Mouse (Mus musculus): Measurements from ENCODE around the gene Gm42742. TPM values are rescaled to one million over a fixed set of nuclear protein-coding genes. Genes with fewer than 3 reads are reported as not detected.
A peak's percentile ranks its signal among the peaks of the same experiment; 100 is the strongest.

Gm42742 gene
- total RNA-seq, 2 experiments from 2014 or later = 19.4 to 21.7 TPM

DNA sequence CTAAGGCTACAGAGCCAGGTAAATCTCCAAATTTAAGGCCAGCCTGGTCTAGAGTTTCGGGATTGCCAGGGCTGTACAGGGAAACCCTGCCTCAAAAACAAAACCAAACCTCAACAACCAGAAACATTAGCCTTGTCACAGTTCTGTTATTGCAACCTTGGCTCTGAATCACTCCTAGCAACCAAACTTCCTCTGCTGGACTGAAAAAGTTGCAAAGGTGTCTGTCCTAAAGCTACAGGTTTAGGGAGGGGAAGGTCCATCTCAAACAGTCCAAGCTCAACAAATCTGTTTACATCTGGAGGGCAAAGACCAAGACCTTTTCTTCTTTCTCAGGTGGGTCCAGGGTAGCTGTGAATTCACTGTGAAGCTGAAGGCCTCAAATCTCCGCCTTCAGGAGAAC lies 9.8 kb downstream of the Gm42742 start:
- DNase-seq = no peak
- no peak overlapping the region for H3K4me3 ChIP-seq
- intact Hi-C loops (cut with DNase I) = no loop called here
- no peak for TF ChIP-seq CTCF (IDR thresholded peaks at IDR 0.05)
- H3K27ac ChIP-seq = no peak overlapping the region

DNA sequence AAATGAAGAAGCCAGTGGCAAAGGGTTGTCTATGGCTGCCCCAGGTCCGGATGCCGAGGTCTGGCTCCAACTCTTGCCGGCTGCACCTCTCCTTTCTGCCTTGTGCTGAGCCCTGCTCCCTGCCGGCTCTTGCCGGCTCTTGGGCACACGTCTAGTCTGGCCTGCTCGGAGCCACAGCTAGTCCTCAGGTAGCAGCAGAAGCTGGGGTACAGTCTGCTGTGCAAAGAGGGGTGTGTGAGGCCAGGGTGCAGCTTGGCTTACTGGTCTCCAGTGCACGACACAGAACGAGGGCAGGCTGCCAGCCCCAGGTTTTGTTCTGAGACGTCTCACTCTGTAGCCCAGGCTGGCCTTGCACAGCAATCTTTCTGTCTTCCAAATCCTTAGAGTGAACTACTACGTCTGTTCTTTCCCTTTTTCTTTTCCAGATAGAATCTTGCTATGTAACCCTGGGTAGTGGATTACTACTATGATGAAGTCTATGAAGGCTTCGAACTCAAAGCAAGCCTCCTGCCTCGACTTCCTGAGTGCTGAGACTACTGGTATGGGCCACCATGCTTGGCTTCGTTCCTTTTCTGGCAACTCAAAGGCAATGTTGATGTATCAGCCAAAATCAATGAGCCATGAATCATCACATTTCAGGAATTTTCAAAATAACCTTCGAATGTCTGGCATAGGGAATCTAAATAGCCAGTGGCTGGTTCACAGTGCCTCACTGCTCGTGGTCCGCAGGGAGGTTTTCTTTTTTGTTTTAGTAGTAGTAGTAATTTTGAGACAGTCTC lies 11.4 kb downstream of the Gm42742 start:
- DNase-seq = no peak
- no peak for TF ChIP-seq CTCF (IDR thresholded peaks at IDR 0.05)
- Histone ChIP-seq H3K4me3 (no peak overlapping the region), H3K27ac (peak overlapping the region; percentile 85)
- intact Hi-C loops (cut with DNase I) = no loop called here

DNA sequence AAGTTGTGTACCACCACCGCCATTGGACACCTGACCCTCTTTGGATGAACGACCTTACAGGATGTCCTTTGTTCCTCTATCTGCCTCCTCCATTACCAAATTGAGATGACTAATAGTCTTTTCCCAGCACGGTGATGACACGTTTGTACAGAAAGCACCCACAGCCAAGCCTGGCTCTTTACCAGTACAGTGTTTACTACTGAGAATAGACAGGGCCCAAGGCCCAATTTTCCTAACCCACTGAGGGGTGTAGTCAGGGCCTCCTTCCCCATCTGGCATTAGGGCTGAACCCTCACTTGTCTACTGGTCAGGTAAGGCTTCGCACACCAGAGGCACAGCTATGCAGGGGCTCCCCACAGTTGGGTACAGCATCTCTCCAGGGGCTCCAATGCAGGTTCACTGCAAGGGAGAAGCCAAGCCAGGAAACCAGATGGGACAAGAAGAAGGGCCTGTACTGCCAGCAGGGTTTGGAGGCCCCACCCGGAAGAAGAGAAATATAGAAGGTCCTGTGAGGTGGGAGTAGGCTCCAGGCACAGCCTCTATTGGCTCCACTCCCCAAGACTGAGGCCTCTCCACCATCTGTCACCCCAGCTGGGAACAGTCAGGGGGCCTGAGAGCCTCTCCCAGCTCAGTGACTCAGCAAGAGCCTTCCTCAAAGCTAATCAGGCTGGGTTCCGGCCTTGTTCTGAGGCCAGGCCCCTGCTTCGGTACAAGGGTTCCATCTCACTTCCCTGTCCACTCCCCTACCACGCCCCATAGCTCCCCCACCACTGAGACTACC lies 12.5 kb downstream of the Gm42742 start:
- DNase-seq = peak; percentile 74
- Histone ChIP-seq H3K4me3 (peak overlapping the region; percentile 40), H3K27ac (peak overlapping the region; percentile 85)
- intact Hi-C loops (cut with DNase I) = no loop called here
- no peak for TF ChIP-seq CTCF (IDR thresholded peaks at IDR 0.05)

GRCm38 (mm10) chr7:127007313-127008024 lies 13.4 kb downstream of the Gm42742 start:
- no peak for TF ChIP-seq CTCF (IDR thresholded peaks at IDR 0.05)
- DNase-seq = no peak
- peak overlapping the region; percentile 85 for H3K27ac ChIP-seq
- no peak overlapping the region for H3K4me3 ChIP-seq
- intact Hi-C loops (cut with DNase I) = no loop called here

DNA sequence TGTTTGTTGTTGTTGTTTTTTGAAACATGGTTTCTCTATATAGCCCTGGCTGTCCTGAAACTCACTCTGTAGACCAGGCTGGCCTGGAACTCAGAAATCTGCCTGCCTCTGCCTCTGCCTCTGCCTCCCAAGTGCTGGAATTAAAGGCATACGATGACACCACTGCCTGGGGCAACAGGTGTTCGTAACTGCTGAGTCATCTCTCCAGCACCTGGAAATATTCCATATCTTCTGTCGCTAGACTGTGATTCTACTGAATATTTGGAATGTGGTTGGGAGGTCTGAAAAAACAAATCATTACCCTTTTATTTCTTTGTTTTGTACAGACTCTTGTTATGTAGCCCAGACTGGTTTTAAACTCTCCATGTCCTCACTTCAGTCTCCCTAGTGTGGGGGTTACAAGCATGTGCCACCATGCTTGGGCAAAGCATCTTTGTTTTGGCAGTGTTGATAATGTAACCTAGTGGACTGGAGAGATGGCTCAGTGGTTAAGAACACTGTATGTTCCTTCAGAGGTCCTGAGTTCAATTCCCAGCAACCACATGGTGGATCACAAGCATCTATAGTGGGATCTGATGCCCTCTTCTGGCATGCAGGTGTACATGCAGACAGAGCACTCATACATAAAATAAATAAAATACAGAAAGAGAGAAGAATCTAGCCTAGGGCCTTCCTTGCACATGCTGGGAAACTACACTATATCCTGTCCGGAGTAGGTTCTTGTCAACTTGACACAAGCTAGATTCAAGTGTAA lies 16.6 kb downstream of the Gm42742 start:
- H3K27ac ChIP-seq = no peak overlapping the region
- no peak overlapping the region for H3K4me3 ChIP-seq
- peak; percentile 22; the same call in 1 of the 2 replicates for TF ChIP-seq CTCF (IDR thresholded peaks at IDR 0.05)

DNA sequence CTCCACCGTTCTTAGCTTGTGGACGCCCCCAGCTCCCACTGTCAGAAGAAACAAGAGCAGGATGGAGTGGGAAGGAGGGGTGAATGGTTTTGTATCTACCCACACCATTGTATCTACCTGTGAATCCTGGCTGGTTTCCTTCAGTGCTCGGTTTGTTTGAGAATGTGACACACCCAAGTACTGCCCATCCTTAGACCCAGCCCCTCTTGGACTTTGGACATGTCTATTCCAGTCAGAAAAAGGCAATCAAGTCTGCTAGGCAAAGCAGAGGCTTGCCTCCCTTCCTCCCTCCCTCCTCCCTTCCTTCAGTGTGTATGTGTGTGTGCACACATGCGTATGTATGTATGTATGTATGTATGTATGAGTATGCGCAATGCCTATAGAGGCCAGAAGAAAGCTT lies 17.3 kb downstream of the Gm42742 start:
- H3K27ac ChIP-seq = no peak overlapping the region
- TF ChIP-seq CTCF (IDR thresholded peaks at IDR 0.05) = no peak
- intact Hi-C loops (cut with DNase I) = no loop called here
- no peak overlapping the region for H3K4me3 ChIP-seq
- no peak for DNase-seq

More for the DNA sequence above, 16.6 kb downstream of the Gm42742 start:
- intact Hi-C loops (cut with DNase I) = no loop called here
- DNase-seq = no peak

DNA sequence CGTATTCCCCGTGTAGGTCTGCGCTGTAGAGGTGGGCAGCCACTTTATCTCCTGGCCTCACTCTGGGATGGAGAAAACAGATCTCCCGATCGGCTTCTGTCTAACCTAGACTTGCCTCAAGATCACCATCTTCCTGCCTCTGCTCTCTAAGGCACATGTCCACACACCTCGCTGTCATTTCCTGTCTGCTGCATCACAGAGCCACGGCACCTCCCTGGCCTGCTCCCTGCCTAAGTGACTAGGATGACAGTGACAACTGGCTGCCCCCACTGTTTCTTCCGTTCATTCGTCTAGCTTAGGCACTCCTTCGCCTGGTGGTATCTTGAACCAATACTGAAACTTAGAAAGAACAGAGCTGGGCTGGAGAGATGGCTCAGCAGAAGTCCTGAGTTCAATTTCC lies 21.3 kb downstream of the Gm42742 start:
- DNase-seq = no peak
- intact Hi-C loops (cut with DNase I) = no loop called here
- Histone ChIP-seq H3K27ac (no peak overlapping the region), H3K4me3 (no peak overlapping the region)
- TF ChIP-seq CTCF (IDR thresholded peaks at IDR 0.05) = no peak

DNA sequence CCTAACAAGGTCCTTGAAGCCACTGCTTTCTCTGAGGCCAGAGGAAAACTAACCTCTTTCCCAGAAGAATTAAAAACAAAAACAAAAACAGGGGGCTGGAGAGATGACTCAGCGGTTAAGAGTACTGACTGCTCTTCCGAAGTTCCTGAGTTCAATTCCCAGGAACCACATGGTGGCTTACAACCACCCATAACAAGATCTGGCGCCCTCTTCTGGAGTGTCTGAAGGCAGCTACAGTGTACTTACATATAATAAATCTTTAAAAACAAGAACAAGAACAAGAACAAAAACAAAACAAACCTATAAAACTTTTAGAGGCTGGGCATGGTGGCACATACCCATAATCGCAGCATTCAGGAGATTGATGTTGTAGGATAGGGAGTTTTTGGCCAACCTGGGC lies 24.4 kb downstream of the Gm42742 start:
- peak; percentile 34; the same call in 1 of the 2 replicates for TF ChIP-seq CTCF (IDR thresholded peaks at IDR 0.05)
- intact Hi-C loops (cut with DNase I) = no loop called here
- no peak overlapping the region for H3K4me3 ChIP-seq
- H3K27ac ChIP-seq = no peak overlapping the region
- no peak for DNase-seq

- TF ChIP-seq CTCF (IDR thresholded peaks at IDR 0.05) = no peak
- intact Hi-C loops (cut with DNase I) = no loop called here
- Histone ChIP-seq H3K27ac (no peak overlapping the region), H3K4me3 (no peak overlapping the region)
- no peak for DNase-seq
Observed at GRCm38 (mm10) chr7:126988816-126989215, 32.1 kb downstream of the Gm42742 start.

- peak; percentile 89 for DNase-seq
- intact Hi-C loops (cut with DNase I) = loop anchor here (1.0 kb wide), 1 partner anchor 118 kb away; no protein-coding TSS in a partner anchor
- Histone ChIP-seq H3K27ac (no peak overlapping the region), H3K4me3 (no peak overlapping the region)
- peak; percentile 74 for TF ChIP-seq CTCF (IDR thresholded peaks at IDR 0.05)
Observed at GRCm38 (mm10) chr7:126986319-126986718, 34.6 kb downstream of the Gm42742 start.

GRCm38 (mm10) chr7:126984667-126985444 lies 36.0 kb downstream of the Gm42742 start:
- no peak for TF ChIP-seq CTCF (IDR thresholded peaks at IDR 0.05)
- intact Hi-C loops (cut with DNase I) = no loop called here
- no peak overlapping the region for H3K4me3 ChIP-seq
- peak overlapping the region; percentile 62 for H3K27ac ChIP-seq
- peak; percentile 52 for DNase-seq
